Mouse (Mus musculus) CH12.LX (cell line): ENCODE measurements around the gene Btbd9.

Experiments
- BHLHE40 ChIP-seq: IDR thresholded peaks from 2 replicates; pipeline ENCODE4 v1.6.1; 2011; ENCODE audit warnings: mild to moderate bottlenecking, low read depth, low read length, improper control_type of control experiment
- CTCF ChIP-seq, 2 experiments: IDR thresholded peaks in 1 of 2; conservative IDR thresholded peaks in 1 of 2; 2 replicates each; pipeline ENCODE4 v1.5.1; 2011 to 2012; ENCODE audit warnings: low read depth in 2 of 2, low read length in 2 of 2, improper control_type of control experiment in 1 of 2, inconsistent platforms in 1 of 2, mild to moderate bottlenecking in 1 of 2, moderate library complexity in 1 of 2
- E2F4 ChIP-seq: IDR thresholded peaks from 2 replicates; pipeline ENCODE4 v1.6.1; 2011; ENCODE audit warnings: low read depth, low read length, improper control_type of control experiment; ENCODE audit not compliant: insufficient replicate concordance
- MAX ChIP-seq: IDR thresholded peaks from 2 replicates; pipeline ENCODE4 v1.6.1; 2011; ENCODE audit warnings: low read length, improper control_type of control experiment
- POLR2A ChIP-seq: IDR thresholded peaks from 2 replicates; pipeline ENCODE4 v1.6.1; 2011; ENCODE audit warnings: low read depth, mild to moderate bottlenecking, improper control_type of control experiment, low read length
- TCF12 ChIP-seq: IDR thresholded peaks from 2 replicates; pipeline ENCODE4 v1.6.1; 2014; ENCODE audit warnings: low read depth, mild to moderate bottlenecking, inconsistent platforms, low read length, improper control_type of control experiment
- USF1 ChIP-seq: IDR thresholded peaks from 2 replicates; pipeline ENCODE4 v1.6.1; 2014; ENCODE audit warnings: low read depth, mild to moderate bottlenecking, inconsistent platforms, low read length, improper control_type of control experiment
- ZC3H11A ChIP-seq: IDR thresholded peaks from 2 replicates; pipeline ENCODE4 v1.6.1; 2012; ENCODE audit warnings: low read depth, mild to moderate bottlenecking, inconsistent platforms, low read length, improper control_type of control experiment

DNA sequence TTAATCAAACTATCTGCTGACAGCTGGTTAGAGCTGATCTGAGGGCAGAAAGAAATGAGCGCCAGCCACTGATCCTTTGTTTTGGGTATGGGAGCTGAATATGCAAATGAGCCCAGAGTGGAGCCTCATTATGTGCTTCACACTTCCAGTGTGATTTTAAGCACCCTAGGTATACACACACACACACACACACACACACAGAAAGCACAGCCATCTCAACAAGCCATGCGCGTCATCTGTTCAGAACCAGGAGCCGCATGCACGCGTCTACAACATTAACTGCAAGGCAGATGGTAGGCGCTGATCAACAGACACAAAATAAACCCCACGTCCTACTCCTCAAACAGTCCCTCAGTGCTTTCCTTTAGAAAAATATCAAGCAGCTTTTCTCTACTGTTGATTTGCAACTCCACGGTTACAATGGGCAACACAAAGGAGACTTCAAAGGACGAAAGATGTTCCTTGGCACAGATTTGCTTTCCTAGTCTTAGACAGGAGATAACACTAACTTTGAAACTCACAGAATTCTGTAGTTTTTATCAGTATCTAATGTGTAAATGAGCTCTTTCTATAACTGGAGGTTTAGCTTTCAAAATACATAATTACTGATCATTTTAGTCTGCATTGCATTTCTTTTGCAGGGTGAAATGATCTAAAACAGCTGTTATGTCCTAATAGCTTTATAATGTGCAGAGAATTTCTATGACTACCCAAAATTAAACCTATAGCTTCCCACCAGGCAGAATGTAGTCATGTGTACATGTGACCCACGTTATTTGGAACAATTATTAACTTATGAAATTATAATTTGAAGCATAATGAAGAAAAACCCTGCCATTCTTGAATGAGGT lies 78.5 kb downstream of the Btbd9 start:
- no peak for TF ChIP-seq CTCF (conservative IDR thresholded peaks at IDR 0.05 in 1 of 2, IDR thresholded peaks at IDR 0.05 in 1 of 2; ENCODE audit: low read depth in 2 of 2, low read length in 2 of 2)
- no peak for TF ChIP-seq TCF12
- TF ChIP-seq MAX: no peak
- TF ChIP-seq USF1: no peak
- no peak for TF ChIP-seq POLR2A
- no peak for TF ChIP-seq E2F4
- TF ChIP-seq ZC3H11A: no peak
- no peak for TF ChIP-seq BHLHE40
